Mouse (Mus musculus) gonadal fat pad, adult 2 months (tissue): Measurements from ENCODE around the gene Zfp330. TPM values are rescaled to one million over a fixed set of nuclear protein-coding genes. Genes with fewer than 3 reads are reported as not detected.
A peak's percentile ranks its signal among the peaks of the same experiment; 100 is the strongest.

Experiments used
- DNase-seq: peaks from one replicate; pipeline ENCODE4 v3.0.0-alpha.2; 2012; ENCODE audit warnings: low read depth
- polyA plus RNA-seq: library from polyadenylated mRNA; depleted of rRNA; stranded (reverse); fragments of >200 nt; gene quantifications from 2 replicates; pipeline ENCODE4 v1.2.3, GENCODE M21; 2012; rRNA removed

Zfp330 gene
- 19.0 and 20.1 TPM in 2 replicates for polyA plus RNA-seq

DNA sequence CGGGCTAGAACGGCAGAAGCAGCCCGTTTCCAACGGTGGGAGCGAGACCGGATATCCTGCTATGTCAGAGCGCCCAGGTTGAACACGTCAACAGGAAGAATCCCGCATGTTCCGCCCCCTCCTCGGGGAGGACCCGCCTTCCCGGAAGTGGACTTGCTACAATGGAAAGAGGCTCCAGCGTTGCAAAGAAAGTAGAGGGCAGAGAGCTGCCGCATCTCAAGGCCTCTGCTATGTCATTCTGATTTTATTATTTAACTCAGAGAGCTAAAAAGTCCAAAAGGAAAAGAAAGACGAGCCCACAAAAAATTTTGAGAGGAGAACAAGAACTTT is at the start of gene Zfp330:
Gene Zfp330, minus strand, starts transcription at position 68 of the 330 bp plus-strand sequence.
- no peak for DNase-seq

DNA sequence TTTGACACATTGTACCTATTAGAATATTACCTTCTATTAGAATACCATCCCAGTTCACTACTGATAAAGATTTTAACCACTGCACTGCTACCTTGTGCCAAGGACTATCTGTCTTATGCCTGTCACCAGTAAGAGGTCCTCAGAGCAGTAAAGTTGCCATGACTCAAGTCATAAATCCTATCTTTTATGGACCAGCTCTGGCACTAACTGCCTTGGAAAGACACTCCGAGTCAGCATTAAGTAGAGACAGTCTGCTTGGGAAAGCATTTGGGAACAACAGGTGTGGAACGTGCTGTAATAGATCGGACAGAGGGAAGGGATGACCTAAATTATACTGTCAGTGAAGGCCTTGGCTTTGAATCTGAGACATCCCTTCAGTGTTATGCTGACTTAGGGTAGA is 4.0 kb upstream of the Zfp330 start:
- peak; percentile 75 for DNase-seq

- DNase-seq, result peak; percentile 96
Observed at GRCm38 (mm10) chr8:82777406-82777805, 3.4 kb upstream of the Zfp330 start.

GRCm38 (mm10) chr8:82774482-82774881 is 522 bp upstream of the Zfp330 start:
- DNase-seq, result no peak

GRCm38 (mm10) chr8:82773332-82774092 is 448 bp downstream of the Zfp330 start:
- no peak for DNase-seq

- no peak for DNase-seq
Observed at GRCm38 (mm10) chr8:82770886-82771285, 3.1 kb downstream of the Zfp330 start.

DNA sequence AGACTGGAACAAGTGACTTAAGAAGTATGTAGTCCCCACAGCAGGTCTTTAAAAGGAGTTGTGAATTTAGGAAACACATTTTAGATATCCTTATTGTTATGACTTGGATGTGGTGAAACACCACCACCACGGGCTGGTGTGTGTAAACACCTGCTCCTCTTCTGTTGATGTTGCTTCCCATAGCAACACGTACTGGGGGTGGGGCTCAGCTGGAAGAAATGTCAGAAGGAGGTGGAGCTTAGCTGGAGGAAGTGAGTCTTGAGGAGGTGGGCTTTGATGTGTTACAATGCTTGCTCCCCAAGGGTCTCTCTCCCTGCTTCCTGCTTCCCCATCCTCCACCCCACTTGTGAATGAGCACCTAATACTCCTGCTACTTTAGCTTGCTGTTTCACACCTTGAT is 14.9 kb downstream of the Zfp330 start:
- no peak for DNase-seq

GRCm38 (mm10) chr8:82754946-82755345 is 19.0 kb downstream of the Zfp330 start:
- DNase-seq, result no peak

GRCm38 (mm10) chr8:82746617-82747016 is 27.3 kb downstream of the Zfp330 start:
- no peak for DNase-seq

DNA sequence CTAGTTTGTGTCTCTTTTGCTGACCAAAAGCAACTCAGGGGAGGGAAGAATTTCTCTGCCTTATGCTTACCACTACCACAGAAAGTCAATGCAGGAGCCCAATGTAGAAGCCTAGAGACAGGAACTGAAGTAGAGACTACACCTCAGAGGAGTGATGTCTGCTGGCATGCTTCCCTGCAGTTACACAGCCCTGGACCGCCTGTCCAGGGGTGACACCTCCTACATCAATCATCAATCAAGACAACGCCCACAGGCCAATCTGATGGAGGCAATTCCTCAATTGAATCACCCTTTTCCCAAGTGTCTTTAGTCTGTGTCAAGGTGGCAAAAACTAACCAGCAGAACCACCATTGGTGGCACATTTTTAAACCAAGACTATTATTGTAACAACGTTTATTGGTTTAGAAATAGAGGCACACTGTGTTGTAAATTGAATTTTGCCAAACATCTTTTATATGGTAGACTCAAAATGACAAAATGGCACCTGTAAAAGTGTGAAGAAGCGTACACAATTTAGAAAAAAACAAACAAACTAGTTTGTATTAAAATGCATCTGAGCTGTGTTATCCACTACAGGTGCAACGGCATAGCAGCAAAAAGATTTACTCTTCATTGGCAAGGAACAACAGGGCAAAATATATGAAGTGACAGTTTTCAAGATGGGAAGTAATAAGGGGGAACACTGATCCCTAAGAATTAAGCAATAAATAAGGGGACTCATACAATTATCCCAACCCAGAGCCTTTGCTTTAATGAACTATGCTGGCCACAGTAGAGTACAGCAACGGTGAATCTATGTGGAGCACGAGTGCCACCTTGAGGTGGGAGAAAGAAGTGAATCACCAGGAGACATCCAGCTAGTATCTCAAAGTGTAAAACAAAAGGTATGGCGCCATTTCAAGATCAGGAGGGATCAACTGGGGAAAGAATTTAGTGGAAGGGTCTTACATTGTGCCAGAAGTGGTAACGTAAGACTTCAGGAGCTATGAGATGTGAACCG is 29.8 kb downstream of the Zfp330 start:
- no peak for DNase-seq

Other genes starting within 250 kb of the Zfp330 start
- gene Rnf150, start 89.2 kb upstream of the Zfp330 start, polyA plus RNA-seq, result 2.3 and 2.6 TPM in 2 replicates